Mouse (Mus musculus) brain, adult 2 months (tissue): ENCODE data around the gene Zfp507.

ENCODE experiments used
- DNase-seq: peaks from one replicate; pipeline ENCODE4 v3.0.0; 2011; ENCODE audit warnings: low read depth, low spot score

The Zfp507 gene

DNA sequence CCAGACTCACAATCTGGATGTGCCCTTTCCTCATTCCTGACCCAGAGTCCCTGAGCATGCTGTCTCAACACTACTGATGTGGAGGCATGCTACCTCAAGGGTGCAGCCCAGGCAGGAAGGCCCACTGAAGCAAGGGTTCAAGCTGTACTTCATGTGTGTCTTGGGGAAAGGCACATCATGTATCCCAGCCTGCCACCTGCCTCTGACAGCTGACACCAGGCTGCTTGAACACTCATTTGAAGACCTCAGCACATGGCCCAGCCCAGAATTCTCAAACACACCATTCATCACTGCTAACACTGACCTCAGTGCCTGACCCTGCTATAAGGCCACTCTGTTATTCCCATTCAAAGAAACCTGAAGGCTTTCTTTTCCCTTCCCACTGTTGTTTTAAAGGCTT, 20.6 kb downstream of the Zfp507 start:
- DNase-seq, result no peak

GRCm38 (mm10) chr7:35774127-35774526, 28.7 kb downstream of the Zfp507 start:
- no peak for DNase-seq

GRCm38 (mm10) chr7:35772347-35772746, 30.5 kb downstream of the Zfp507 start:
- DNase-seq, result peak; percentile 39

DNA sequence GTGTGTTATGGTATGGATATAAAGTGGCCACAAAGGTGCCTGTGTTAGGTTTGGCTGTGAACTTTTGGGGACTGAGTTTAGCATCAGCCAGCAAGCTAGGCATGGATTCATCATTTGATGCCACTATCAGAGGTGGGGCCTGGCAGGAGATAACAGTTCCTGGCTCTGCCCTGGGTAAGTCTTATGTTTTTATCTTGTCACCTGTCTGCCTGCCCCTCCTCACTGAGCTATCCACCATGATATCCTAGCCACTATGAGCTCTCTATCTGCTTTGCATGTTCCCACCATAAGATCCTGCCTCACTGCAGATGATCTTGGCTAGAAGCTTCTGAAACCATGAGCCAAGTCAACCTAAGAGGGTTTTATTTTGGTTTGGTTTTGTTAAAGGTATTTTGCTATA, 31.7 kb downstream of the Zfp507 start:
- DNase-seq, result no peak

DNA sequence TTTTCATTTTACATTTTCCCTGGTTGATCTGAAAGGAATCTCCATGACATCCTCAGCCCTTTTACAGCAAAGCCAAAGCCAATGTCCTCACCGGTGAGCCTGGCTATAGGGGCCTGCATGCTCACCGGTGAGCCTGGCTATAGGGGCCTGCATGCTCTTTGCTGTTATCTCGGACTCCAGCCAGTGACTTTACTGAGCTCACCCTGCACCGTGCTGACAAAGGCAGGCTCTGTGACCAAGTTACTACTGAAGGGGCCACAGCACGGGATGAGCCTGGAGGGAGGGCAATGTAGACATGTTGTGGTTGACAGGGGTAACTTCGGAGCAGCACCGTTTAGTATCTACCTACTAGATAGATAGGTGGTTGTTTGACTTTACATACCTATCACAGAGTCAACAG, 32.7 kb downstream of the Zfp507 start:
- no peak for DNase-seq

DNA sequence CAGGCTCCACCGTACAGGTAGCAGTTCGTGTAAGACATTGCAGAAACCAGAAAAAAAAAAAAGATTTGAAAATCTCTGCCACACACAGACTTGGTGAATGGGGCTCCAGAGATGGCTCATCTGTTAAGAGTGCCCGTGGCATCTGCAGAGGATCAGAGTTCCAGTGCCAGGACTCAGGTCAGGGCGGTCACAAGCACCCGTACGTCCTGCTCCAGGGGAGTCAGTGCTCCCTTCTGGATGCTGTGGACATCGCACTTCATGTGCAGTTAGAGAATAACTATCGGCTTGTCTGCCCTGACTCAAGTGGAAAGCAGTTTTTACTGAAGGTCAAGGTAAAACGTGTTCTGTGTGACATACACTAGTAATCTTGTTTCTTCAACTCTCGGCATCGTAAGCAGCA, 38.3 kb downstream of the Zfp507 start:
- no peak for DNase-seq

GRCm38 (mm10) chr7:35761801-35762200, 41.0 kb downstream of the Zfp507 start:
- no peak for DNase-seq

DNA sequence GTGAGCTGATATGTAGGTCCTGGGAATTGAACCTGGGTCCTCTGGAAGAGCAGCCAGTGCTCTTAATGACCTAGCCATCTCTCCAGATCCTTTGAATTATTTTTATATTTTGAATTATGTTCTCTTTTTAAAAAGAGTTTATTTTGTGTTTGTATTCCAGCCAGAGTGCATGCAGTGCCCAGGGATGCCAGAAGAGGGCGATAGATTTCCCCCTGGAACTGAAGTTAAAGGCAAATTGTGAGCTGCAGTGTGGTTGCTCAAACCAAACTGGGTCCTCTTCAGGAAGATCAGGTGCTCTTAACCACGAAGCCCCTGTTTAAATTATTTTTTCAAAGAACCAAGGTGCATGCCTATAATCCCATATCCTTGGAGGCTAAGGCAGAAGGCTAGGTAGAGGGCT, 43.2 kb downstream of the Zfp507 start:
- DNase-seq, result no peak

GRCm38 (mm10) chr7:35756510-35757440, 46.0 kb downstream of the Zfp507 start:
- peak; percentile 81 for DNase-seq

- no peak for DNase-seq
Measured at GRCm38 (mm10) chr7:35754886-35755168, 48.0 kb downstream of the Zfp507 start.

DNA sequence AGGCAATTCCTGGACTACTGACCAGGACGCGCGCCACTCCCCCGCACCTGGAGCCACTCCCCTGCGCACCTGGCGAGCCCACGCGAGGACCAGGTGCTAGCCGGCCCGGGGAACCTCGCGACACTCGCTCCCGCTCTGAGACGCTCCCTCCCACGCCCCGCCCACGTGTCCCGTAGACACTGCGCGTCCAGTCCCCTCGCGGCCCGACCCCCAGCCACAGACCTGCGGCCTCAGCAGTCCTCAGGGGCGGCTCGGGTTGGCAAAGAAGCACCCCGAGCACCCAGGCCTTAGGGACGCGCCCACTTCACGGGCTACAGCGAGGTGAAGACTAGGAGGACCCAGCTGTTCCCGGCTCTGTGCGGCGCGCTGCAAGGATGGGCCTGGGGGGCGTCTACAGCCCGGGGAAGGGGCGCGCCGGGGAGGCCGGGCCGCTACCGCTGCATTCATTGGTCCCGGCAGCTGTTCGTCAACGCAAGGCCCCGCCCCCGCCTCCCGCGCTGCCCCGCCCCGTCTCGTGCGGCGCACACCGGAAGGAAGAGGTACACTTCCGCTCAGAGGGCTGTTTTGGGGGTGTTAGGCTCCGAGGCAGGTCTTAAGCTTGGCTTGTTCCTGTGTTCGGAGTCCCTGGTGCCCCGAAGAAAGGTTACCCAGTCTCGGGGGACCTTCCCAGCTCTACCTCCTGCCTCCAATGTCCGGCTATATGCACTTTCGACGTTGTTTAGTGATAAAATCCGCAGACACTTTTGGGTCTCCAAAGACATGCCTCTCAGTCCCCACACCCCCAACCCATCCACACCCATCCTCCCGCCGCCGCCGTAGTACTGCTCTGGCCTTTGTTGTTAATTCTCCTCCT, 48.5 kb downstream of the Zfp507 start, which contains the start of gene Dpy19l3:
Dpy19l3 (minus strand) TSS at position 422 of the 853 bp plus-strand sequence.
- DNase-seq, result peak; percentile 88

DNA sequence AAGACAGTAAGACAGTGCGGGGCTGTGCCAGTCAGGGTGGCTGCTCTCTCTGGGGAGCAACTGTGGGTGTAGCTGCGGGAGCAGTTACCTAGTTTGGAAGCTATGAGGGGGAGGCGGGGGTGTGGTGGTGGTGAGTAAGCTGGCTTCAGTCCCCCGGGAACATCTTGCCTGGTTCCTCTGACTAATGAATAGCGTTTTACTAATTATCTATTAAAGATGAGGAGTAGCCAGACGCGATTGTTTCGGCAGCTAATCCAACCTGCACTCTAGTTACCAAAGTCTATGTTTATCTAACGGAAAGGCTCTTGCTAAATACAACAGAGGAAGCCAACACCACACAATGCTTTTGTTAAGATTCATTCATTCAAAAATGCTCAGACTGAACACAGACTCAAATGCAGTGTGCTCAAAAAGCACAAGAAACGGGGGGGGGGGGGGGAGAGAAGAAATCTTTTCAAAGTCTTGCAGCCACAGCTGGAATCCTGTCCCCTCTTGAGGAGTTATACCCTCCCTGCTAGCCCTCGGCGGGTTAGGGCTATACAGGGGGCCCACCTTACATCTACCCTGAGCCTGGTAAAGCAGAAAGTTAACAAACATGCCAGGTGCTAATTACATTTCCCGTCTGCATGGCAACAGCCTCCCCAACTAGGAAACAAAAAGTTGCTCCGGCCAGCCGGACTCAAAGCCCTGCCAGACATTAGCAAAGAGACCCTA, 49.3 kb downstream of the Zfp507 start:
- peak; percentile 83 for DNase-seq

DNA sequence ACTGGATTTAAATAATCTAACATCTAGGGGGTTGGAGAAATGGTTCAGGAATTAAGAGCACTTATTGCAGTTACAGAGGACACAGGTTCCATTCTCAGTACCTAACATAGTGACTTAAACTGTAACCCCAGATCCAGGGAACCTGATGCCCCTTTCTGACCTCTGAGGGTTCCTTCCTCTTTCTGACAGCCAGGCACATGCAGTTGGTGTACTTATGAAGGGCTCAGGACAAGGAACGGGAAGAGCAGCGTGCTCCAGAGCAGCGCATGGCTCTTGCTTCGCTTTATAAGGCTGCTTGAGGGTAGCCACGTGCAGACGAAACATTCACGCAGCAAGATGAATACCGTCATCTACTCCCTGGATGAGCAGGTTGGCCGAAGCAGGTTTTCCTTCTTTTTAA, 51.9 kb downstream of the Zfp507 start:
- DNase-seq, result no peak

DNA sequence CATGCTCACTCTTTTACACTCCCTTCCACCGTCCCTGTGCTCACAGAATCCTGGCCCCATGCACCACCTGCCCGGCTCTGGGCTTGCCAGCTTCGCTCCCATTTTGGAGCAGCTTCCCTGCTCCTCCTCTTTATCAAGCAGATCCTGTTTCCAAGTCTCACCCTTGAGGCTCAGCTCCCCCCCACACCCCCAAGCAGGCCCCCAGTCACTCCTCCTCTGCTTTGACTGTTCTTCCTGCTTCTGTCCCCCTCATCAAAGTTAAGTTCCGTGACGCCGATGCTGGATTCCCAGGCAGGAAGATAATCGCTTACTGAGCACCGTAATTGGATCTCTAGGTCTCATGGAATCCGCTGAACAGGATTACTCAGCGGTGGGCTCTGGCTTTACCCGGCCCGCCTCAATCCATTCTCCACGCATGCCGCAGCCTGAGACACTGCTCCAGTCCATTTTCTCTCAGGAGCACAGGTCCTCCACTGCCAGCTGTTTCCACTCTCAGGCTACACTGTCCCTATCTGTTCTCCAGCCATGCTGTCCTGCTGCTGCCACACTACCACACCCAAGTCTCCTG, 55.3 kb downstream of the Zfp507 start:
- no peak for DNase-seq

GRCm38 (mm10) chr7:35746686-35747396, 56.0 kb downstream of the Zfp507 start:
- no peak for DNase-seq

DNA sequence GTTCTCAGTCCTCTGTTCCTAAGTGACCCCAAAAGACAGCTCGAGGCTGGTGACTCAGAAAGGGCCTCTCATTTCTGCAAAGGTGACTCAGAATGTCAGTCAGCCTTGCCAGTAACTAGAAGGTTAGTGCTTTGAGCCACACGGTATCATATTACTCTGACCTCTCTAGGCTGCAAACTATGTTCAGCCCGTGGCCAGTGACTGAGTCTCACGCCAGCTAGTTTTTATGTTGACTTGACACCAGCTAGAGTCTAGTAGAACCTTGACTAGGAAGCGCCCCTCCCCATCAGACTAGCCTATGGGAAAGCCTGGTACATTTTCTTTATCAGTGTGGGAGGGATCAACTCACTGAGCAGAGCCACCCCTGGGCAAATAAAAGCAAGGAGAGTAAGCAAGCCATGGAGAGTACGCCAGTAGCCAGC, 57.5 kb downstream of the Zfp507 start:
- no peak for DNase-seq

DNA sequence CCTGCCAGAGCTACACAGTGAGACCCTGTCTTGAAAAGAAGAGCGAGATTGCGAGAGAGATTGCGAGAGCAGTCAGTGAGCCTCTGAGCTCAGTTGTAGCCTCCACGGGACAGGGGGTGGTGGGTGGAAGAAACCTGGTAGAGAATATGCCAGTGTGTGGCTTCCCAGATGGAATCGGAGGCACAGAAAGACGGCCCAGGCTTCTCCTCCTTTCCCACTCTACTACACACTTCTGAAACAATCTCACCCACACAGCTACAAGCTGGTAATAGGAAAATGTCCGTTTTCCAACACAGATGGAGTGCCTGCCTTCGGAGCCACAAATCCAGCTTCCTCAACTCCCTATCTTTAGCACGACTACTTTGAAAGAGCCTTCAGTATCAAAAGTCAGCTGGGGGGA, 58.0 kb downstream of the Zfp507 start:
- DNase-seq, result peak; percentile 89

DNA sequence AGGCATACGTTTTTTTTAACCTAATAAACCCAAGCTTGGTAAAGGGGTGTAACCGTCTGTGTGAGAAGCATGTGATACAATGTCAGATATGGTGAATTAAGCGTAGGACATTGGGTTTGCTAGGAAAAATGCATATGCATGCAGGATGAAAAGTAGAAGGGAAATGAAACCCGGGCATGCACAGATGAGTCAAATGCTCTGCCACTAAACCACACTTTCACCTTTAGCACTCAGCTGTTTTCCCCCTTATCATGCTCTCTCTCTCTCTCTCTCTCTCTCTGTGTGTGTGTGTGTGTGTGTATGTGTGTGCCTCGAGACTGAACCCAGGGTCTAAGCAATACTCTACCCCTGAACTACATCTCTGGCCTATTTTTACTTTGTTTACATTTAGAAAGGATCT, 60.5 kb downstream of the Zfp507 start:
- no peak for DNase-seq

DNA sequence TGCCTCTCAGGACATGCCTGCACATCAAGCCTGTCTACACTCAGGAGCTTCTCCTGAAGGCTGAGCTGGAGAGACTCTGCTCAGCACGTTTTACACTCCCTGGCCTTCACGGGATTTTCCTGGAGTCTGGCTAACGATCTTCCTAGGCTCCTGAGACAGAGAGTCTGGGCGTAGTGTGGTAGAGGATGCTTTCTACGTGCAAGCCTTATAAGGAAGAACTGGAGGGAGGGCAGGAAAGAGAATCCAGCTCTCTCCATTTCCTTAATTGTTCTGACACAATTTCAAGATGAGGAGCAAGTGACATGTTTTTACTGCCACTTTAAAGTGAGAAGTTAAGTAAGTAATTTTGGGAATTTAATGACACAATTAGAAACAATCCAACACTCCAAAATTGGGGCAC, 60.9 kb downstream of the Zfp507 start:
- DNase-seq, result peak; percentile 51

GRCm38 (mm10) chr7:35740489-35741230, 62.1 kb downstream of the Zfp507 start:
- DNase-seq, result peak; percentile 45
